Mouse (Mus musculus) embryonic fibroblast, embryonic 13.5 days (primary cell): ENCODE measurements around the gene Nat8. TPM values are rescaled to one million over a fixed set of nuclear protein-coding genes. Genes with fewer than 3 reads are reported as not detected.
"Not testable (repeated sequence)": the region's sequence is repeated elsewhere in the genome, so short reads cannot be mapped to it uniquely, and the experiment has no call there.

Experiments
- H3K27ac ChIP-seq: 2 replicates; pipeline ENCODE4 v1.5.1; 2012; ENCODE audit warnings: low read length, control low read depth, inconsistent platforms; ENCODE audit not compliant: insufficient read depth
- H3K4me1 ChIP-seq: 2 replicates; pipeline ENCODE4 v1.6.1; 2011; ENCODE audit warnings: low read length; ENCODE audit not compliant: control insufficient read depth, insufficient read depth
- H3K4me3 ChIP-seq: 2 replicates; pipeline ENCODE4 v1.5.1; 2011; ENCODE audit warnings: mild to moderate bottlenecking, control low read depth, low read length; ENCODE audit not compliant: insufficient read depth
- CTCF ChIP-seq: IDR thresholded peaks from 2 replicates; pipeline ENCODE4 v1.5.1; 2011; ENCODE audit warnings: mild to moderate bottlenecking, control low read depth, low read length, moderate library complexity, borderline replicate concordance; ENCODE audit not compliant: insufficient read depth
- POLR2A ChIP-seq: IDR thresholded peaks from 2 replicates; pipeline ENCODE4 v1.6.1; 2011; ENCODE audit warnings: low read depth, mild to moderate bottlenecking, control low read depth, low read length, moderate library complexity
- polyA plus RNA-seq: library from polyadenylated mRNA; stranded (reverse); fragments of >200 nt; gene quantifications from 2 replicates; pipeline ENCODE4 v1.2.4, GENCODE M21; 2011; ENCODE audit warnings: low read depth; ENCODE audit not compliant: missing spikeins, insufficient read length

Gene Nat8
- polyA plus RNA-seq, 1 experiment = not detected

DNA sequence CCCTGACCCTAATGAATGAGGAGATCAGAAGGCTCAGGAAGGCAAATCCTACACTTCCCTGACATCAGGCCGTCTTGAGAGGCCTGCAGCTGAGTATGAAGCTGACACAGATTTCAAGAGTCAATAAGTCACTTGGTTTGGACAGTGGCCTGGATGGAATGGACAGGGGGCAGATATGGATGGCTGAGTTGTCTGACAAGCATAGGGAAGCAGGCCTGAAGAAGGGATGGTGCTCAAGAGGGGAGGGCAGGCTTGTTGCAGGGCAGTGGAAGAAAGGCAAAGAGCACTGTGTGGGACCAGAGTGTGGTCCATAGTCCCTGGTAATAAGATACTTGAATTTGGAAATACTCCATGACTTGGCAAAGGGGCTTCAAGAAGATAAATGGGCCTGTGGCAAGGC is 2.4 kb downstream of the Nat8 start:
- TF ChIP-seq POLR2A (no peak), CTCF (no peak)

DNA sequence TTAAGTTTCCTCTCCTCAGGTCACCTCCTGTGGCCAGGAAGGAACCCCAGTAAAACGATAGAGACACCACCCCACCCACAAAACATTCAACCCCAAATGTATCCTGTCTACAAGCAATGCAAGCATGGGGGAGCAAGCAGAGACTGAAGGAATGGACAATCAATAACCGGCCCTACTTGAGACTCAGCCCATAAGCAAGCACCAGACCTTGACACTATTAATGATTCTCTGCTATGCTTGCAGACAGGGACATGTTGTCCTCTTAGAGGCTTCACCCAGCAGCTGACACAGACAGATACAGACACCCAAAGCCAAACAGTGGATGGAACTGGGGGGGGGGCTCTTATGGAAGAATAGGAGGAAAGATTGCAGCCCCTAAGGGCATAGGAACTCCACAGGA is 6.0 kb downstream of the Nat8 start:
- H3K4me1 ChIP-seq = no peaks in the 10 kb centered on the region
- no peak overlapping the region for H3K27ac ChIP-seq
- TF ChIP-seq CTCF (no peak), POLR2A (no peak)
- no peak overlapping the region for H3K4me3 ChIP-seq

More for the DNA sequence above, 2.4 kb downstream of the Nat8 start:
- H3K4me3 ChIP-seq = no peak overlapping the region
- no peaks in the 10 kb centered on the region for H3K4me1 ChIP-seq
- no peak overlapping the region for H3K27ac ChIP-seq

GRCm38 (mm10) chr6:85823382-85824090 is 8.3 kb downstream of the Nat8 start:
- no peak overlapping the region for H3K27ac ChIP-seq
- no peaks in the 10 kb centered on the region for H3K4me1 ChIP-seq
- H3K4me3 ChIP-seq = no peak overlapping the region
- TF ChIP-seq CTCF (no peak), POLR2A (no peak)

DNA sequence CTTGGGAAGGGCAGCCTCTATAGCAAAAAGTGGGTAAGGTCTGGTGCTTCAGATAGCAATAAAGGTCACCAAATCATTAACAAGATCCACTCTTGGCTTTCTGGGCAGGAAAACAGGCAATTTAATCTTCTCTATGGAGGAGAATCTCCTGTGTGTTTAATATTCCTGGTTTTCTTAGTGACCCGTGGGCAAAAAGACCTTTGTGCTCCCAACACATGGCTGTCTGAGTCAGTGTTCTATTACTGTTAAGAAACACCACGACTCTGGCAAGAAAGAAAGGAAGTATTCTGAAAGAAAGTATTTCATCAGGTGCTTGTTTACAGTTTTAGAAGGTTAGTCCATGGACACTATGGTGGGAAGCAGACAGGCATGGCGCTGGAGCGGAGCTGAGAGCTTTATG is 9.6 kb downstream of the Nat8 start:
- TF ChIP-seq CTCF (no peak), POLR2A (no peak)
- Histone ChIP-seq H3K27ac (no peak overlapping the region), H3K4me3 (no peak overlapping the region), H3K4me1 (no peaks in the 10 kb centered on the region)

GRCm38 (mm10) chr6:85820837-85821236 is 11.0 kb downstream of the Nat8 start, which contains the start of the genes Nat8f6 and Nat8f5:
Gene Nat8f6 (minus strand): TSS chr6:85820954.
Gene Nat8f5 (minus strand): TSS chr6:85820972.
- Histone ChIP-seq H3K27ac (no peak within 1 kb of the TSS), H3K4me3 (no peak within 1 kb of the TSS), H3K4me1 (no peaks in the 10 kb centered on the region)
- no peak for TF ChIP-seq POLR2A
- no peak for TF ChIP-seq CTCF

GRCm38 (mm10) chr6:85818338-85818737 is 13.5 kb downstream of the Nat8 start:
- no peaks in the 10 kb centered on the region for H3K4me1 ChIP-seq
- no peak overlapping the region for H3K4me3 ChIP-seq
- H3K27ac ChIP-seq = no peak overlapping the region
- TF ChIP-seq POLR2A (no peak), CTCF (no peak)

DNA sequence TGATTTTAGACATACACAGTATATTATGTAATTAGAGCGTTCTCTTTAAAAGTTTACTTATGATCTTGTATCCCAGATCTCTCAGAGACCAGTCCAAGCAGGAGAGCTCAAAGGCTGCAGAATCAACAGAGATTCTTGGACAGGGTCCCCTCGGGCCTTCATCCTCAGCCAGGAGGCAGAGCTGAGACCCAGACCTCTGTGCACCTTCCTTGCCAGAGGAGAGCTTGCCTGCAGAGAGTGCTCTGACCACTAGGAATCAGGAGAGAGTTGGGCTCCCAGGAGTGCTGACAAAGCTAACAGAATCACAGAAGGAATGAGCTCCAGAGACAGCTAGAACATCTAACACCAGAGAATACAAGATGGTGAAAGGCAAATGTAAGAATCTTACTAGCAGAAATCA is 18.5 kb downstream of the Nat8 start:
- no peak overlapping the region for H3K4me3 ChIP-seq
- no peaks in the 10 kb centered on the region for H3K4me1 ChIP-seq
- TF ChIP-seq CTCF (no peak), POLR2A (no peak)
- H3K27ac ChIP-seq = no peak overlapping the region

- not testable (repeated sequence) for H3K27ac ChIP-seq, H3K4me1 ChIP-seq, H3K4me3 ChIP-seq
These were observed 20.8 kb downstream of the Nat8 start for GRCm38 (mm10) chr6:85810942-85811537.

- not testable (repeated sequence) for H3K4me1 ChIP-seq, H3K27ac ChIP-seq, H3K4me3 ChIP-seq
These were observed 21.4 kb downstream of the Nat8 start for GRCm38 (mm10) chr6:85810514-85810913.

- H3K27ac ChIP-seq, H3K4me1 ChIP-seq, H3K4me3 ChIP-seq: not testable (repeated sequence)
These were observed 22.1 kb downstream of the Nat8 start for GRCm38 (mm10) chr6:85809784-85810183.

DNA sequence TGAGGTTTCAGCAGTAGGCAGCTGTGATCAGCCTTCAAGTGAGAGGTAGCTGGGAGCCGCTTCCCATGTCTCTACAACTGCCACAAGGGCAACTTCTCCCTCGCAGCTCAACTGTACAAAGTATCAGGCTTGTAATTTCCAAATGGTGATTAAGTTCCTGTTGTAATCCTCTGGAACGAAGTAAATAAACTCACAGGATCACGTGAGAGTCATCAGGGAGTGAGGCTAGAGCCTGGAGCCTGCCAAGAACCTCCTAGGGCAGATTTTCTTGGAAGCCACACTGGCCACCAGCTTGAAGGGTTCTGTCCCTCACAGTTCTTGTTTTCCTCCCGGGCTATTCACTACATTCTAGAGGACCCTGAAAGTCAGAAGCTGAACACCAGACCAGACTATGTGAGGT is 28.7 kb downstream of the Nat8 start:
- not testable (repeated sequence) for H3K4me1 ChIP-seq, H3K4me3 ChIP-seq, H3K27ac ChIP-seq

Other genes with a start within 250 kb of the Nat8 start
- gene Alms1, start 244.6 kb downstream of the Nat8 start, polyA plus RNA-seq = 5.7 and 7.2 TPM in 2 replicates
- not detected in 2 replicates for gene Nat8f7, start 118.9 kb downstream of the Nat8 start, polyA plus RNA-seq
- not detected in 2 replicates for gene Nat8f3, start 66.3 kb downstream of the Nat8 start, polyA plus RNA-seq
- gene Nat8f6, start 11.1 kb downstream of the Nat8 start, polyA plus RNA-seq = not detected in 2 replicates
- not detected in 2 replicates for gene Nat8f5, start 11.1 kb downstream of the Nat8 start, polyA plus RNA-seq
- gene Nat8f2, start 37.1 kb upstream of the Nat8 start, polyA plus RNA-seq = not detected in 2 replicates
- 0.17 and 0.56 TPM in 2 replicates for gene Nat8f4, start 72.8 kb upstream of the Nat8 start, polyA plus RNA-seq
- 24.7 and 33.1 TPM in 2 replicates for gene Tprkb, start 79.8 kb upstream of the Nat8 start, polyA plus RNA-seq
- 1.5 TPM in 2 replicates for gene Nat8f1, start 83.6 kb upstream of the Nat8 start, polyA plus RNA-seq
- 110 and 114 TPM in 2 replicates for gene Dusp11, start 129.6 kb upstream of the Nat8 start, polyA plus RNA-seq
- gene Figla, start 184.1 kb upstream of the Nat8 start, polyA plus RNA-seq = not detected in 2 replicates
- 0.11 and 0.17 TPM in 2 replicates for gene Add2, start 196.6 kb upstream of the Nat8 start, polyA plus RNA-seq